Mouse (Mus musculus): ENCODE measurements at regions not wholly inside any gene's neighbourhood (a gene's known extent, or its start where the extent isn't known, plus 50 kb on each side); places are given as distances from the start of the nearest gene placed in this dataset.

DNA sequence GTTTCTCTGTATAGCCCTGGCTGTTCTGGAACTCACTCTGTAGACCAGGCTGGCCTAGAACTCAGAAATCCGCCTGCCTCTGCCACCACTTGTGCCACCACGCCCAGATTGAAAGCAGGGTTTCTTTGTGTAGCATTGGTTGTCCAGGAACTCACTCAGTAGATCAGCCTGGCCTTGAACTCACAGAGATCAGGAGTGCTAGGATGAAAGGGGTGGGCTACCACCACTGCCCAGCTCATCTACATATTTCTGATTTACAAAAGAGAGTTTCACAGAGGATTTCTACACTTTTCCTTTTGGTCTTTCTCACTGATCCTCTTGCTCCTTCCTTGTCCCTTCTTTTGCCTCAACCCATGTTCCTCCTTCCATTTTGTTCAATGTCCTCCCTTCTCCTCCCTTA is 53.1 kb upstream of the Lbx1 start:
- DNase-seq (ENCODE audit: low spot score), result no peak

DNA sequence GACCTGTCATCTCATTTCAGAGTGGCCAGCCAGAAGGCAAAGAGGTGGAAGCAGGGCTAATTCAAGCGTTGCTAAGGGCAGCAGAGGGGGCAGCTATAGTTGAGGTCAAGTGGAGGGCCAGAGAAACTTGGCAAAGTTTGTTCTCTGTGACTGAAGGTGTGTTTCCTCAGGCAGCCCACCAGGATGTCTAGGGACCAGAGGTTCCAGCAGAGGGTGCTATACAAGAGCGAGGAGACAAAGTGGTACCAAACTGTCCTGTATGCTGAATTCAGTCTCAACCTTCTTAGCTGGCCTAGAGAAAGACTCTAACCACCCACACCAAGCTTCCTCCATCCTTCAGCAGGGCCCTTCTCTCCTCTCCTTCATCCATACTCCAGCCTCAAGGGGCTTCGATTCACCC is 62.2 kb upstream of the Lbx1 start:
- DNase-seq (ENCODE audit: low spot score), result no peak

DNA sequence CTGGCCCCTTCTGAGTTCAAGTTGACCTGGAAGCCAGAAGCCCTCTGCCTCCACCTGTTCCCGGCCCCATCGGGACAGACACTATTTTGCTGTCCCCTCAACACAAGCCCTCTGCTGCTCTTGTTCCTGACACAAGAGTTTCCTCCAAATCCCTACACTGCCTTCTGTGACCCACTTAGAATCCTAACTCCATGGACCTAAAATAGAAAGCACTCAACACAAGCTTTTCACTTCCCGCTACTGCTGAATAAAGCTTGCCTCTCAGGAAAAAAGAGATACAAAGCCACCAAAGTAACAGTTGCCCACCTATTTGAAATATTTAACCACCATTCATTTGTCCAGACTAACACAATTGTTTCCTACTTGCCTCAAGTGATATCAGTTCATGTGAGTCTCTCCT is 63.7 kb upstream of the Lbx1 start:
- DNase-seq (ENCODE audit: low spot score), result no peak

DNA sequence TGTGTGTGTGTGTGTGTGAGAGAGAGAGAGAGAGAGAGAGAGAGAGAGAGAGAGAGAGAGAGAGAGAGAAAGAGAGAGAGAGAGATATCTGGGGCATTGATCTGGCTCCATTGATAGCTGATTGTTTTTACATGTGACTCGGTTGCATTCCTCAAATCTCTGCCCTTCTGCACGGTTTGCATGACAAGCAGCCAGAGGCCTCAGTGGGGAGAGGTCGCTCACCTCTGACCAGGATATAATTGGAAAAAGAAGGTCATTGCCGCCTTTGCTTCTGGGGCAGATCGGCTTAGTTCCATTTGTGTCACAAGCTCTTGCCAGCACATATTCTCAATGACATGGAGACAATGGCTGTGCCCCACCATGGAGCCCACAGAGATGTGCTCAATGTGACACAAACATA is 63.8 kb upstream of the Btrc start:
- DNase-seq (ENCODE audit: low spot score), result no peak

DNA sequence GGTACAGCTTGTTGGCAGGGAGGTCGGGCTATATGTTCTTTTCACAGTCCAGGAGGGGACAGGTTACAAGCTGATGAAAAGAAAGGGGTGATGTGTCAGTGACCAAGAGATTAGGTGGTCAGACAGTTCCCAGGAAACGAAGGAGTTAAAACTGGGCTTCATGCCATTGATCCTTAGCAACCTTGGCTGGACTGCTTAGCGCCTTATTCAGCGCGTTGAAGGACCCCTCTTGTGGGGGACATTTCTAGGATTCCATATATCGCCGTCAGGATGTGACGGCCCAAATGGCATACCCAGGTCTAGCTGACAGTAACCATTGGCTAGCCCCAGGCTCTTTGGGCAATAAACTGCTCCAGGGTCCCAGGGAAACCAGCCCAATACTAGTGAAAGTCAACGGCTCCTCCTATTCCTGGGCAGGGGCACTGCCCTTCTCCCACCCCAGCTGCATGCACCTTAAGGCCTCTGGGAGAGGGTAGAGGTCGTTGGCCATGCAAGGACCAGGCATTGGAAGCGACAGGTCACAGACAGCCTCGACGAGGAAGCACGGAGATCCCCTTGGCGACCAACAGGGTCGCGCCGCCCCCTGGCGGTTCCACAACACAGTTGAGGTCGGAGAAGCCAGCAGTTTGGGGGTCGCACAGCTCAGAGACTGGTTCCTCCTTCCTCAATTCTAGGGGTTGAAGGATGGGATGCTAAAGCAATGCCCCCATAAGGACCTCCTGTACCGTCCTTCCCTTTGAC is 62.7 kb upstream of the Btrc start:
- no peak for DNase-seq (ENCODE audit: low spot score)

DNA sequence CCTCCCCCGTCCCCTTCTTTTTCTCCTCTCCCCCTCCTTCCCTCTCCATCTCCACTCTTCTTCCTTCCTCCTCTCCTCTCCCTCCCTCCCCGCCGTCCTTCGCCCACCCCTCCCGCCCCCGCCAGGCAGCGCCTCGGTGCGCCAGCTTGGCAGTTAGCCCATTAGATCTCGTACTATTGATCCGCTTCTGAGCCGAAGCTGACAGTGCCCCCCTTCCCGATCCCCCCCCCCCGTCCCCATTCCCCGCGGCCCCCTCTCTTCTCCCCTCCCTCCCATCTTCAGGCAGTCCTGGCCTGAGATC is 62.2 kb upstream of the Btrc start:
- no peak for DNase-seq (ENCODE audit: low spot score)

DNA sequence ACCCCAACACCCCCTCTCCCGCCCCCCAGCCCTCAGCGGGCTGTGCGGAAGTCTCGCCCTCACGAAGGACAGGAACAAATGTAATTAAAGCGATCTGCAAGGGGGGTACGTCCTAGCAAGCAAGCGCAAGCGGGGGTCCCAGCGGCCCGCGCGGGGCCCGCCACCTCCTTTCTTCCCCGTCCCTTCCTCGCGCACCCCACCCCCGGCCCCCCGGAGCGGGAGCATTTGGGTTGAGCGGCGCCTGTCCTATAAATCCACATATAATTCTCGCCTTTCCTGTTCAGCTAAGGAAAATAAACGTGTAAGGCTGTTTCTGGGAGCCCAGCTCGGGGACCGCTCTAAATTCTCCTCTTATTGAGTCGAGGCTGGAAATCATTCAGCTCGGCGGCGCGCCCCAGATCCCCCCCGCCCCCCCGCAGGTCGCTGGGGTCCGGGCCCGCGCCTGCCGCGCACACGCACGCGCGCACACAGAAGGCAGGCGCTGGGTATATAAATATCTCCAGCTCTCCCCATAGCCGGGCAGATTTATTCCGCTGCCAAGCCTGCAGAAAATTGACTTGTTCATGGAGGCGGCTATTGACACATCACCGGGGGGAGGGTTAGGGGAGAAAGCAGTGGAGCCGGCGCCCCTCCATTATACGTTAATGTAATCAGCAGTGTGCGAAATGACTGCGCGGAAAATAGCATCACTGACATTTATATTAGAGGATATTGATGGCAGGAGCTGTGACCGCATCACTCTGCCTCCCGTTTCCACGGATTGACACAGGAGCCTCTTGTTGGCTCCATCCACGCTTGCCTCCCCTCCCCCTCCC is 61.6 kb upstream of the Btrc start:
- DNase-seq (ENCODE audit: low spot score), result peak; percentile 72

DNA sequence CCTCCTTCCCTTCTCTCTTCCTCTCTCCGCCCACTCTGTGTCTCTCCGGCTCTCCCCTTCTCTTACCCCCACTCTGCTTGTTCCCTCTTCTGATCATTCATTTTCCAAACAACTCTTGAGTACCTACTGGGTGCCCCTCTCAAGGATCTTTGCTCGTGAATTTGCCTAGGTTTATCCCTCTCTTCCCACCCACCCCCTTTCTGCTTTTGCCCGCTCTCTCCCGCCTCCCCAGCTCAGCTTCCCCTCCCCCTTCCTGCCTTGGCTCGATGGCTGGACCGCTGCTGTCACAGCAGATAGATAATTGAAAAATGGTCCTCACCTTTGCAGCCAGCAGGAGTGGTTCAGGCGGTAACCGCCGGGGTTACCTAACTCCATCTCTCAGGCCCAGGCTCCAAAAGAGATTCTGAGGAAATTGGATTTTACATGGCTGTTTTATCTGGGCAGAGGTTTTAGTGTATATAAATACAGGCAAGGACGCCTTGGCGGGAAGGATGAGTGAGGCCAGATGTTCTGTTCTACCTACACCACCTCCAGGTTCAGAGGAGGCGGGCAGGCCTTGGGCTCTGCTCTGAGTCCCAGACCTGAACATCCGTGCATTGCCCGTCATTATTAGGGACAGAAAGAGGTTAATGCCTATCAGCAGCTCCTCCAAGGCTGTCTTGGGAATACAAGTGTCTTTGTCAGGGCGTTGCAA is 60.8 kb upstream of the Btrc start:
- no peak for DNase-seq (ENCODE audit: low spot score)

DNA sequence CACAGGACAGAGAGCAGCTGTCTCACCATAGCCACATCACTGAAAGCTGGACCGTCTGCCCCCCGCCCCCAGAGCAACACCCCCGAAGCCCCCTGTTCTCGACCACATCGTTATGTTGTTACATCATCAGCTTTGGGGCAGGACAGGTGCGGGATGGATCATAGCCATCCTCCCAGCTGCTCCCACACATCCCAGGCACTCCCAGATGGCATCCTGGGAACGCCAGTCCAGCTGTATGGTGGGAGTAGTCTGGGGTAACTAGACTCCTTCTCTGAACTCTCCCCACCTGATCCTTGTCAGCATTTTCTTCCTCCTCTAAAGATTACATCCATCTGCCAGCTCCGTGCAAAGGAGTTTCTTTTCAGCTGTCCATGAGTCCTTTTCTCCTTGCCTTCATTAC is 59.0 kb upstream of the Btrc start:
- no peak for DNase-seq (ENCODE audit: low spot score)

DNA sequence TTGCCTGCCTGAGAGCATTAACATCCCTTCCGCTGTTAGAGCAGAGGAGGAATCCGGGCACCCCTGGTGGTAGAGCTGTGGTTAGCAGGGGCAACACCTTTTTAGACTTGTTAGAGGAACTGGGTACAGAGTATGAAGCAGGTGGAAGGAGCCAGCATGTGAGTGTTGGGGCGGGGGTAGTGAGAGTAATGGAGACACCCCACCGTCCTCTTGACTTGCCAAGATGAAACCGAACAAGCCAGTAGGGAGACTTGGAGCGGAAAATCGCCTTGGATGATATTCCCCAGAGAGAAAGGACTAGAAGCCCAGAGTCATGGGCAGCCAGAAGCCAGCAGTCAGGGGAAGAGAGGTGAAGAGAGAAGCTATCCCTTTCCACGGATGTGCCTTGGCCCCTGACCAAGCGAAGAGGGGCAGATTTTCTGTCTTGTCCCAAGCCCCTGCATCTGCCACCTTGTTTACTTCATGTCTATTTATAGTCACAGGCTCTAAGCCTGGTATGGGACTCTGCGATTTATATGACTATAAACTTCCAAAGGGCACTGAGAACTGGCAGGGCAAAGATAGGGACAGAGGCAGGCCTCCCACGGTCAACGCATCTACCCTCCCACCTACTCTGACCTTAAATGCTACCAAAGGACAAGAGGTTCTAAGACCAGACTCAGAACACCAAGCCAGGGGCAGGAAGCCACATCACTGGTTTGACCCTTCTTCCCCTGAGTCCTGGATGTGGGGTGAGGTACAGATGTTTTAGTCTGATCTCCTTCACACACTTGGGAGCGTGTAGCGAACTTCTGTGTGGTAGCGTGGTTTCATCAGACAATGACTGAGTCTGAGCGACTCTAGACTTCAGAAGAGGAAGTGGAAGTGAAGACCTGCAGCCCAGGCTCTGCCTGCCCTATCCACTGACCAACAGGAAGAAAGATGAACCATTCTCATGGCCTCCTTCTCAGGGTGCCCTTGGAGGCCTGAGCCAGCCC is 55.9 kb upstream of the Btrc start:
- no peak for DNase-seq (ENCODE audit: low spot score)

DNA sequence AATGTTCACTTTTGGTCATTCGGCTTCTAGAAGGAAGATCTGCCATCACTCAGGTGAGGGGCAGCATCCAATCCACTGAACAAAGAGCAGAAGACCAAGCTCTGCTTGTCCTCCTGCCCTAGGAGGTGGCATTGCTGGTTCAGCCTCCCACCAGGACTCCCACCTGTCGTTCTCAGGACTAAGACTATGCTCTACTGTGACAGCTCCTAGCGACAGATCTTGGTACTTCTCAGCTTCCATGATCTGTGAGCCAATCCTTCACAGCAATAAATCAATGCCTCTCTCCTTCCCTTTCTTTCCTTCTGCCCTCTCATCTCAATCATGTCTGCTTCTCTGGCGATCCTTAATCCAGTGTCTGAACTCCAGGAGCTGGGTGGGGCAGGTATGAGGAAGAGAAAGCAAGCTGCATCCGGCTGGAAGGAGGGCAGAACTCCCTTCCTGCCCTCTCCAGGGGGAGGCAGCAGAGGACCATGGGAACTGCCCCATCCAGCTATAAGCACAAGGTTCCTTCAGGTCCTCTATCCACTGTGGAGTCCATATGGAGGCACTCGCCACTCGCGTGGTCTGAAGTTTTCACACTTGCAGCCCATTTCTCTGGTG is 54.8 kb upstream of the Btrc start:
- DNase-seq (ENCODE audit: low spot score), result no peak

DNA sequence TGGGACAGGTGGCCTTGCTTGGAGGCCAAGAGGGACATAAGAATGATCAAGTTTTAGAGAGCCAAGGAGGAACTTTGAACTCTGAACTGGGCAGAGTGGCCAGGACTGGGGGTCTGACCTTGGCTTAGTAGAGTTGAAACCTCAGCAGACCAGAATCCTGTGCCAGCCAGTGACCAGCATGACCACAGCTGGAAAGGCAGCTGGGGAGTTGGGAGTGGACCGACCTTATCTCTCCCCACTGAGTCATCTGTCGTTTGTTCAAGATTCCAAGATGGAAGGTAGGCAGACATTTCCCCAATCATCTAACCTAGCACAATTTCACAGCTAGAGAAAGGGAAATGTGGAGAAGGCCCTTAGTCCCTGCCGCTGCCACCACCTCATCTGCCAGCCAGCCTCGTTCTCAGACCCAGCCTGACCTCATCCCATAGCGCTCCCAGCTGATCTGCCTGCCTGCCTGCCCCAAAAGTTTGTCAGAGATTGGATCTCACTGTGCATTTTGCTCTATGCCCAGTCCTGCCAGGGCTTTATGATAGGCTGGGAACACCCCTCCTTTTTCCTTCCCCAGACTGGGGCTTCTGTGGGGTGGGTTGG is 53.1 kb upstream of the Btrc start:
- no peak for DNase-seq (ENCODE audit: low spot score)

DNA sequence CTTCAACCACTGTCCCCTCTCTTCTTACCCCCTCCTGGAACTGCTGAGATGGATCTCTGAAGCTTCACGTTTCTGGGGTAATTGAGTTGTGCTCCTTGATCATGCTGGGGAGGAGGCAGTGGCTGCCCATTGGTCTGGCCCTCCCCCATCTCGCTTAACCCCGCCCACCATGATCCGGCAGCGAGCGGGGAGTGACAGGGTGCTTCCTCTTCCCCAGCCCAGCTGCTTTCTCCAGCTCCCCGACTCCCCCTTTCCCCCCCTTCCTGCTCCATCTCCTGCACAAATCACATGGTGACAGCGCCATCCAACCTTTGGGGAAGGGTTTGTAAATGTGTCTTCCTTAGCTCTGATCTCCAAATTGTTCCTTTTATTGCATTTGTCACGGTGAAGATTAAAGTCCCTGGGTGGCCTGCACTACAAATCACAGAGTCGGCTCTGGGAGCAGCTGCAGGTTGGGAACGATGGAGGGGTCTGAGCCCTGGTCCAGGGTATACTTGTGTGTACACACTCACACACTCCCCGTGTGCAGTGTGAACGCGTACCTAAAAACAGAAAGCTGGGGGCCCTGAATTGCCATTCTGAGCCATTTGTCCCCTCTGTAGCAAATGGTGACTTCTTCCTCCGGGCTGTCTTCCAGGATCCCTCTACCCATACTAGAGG is 52.5 kb upstream of the Btrc start:
- no peak for DNase-seq (ENCODE audit: low spot score)

DNA sequence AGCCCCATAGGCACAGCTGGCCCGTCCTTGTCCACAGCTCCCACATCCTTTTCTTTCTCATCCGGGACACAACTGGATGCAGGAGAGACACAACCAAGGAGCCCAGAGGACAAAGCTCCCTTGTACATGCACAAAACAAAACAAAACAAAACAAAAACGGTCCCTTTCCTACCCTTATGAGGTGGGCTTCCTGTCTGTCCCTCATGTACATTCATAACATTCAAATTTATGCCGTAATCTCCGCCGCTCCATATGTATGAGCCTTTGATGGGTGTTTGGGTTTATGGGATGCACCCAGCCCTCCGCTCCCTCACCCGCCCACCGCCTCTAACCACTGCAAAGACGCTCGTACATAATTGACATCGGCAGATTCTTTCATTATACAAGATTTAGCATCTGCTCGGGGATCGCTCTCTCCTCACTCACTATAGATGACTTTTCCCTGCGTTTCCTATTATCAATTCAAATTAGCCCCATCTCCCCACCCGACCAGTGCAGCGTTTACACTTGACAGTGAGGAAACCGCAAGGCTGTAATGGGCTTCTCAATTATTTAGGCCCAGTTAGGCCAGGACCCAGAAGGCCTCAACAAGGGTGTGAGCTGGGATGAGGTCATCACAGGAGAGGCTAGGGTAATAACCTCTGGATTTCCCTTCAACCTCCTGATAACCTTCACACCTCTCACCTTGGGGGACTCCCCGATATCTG is 51.5 kb upstream of the Btrc start:
- no peak for DNase-seq (ENCODE audit: low spot score)

DNA sequence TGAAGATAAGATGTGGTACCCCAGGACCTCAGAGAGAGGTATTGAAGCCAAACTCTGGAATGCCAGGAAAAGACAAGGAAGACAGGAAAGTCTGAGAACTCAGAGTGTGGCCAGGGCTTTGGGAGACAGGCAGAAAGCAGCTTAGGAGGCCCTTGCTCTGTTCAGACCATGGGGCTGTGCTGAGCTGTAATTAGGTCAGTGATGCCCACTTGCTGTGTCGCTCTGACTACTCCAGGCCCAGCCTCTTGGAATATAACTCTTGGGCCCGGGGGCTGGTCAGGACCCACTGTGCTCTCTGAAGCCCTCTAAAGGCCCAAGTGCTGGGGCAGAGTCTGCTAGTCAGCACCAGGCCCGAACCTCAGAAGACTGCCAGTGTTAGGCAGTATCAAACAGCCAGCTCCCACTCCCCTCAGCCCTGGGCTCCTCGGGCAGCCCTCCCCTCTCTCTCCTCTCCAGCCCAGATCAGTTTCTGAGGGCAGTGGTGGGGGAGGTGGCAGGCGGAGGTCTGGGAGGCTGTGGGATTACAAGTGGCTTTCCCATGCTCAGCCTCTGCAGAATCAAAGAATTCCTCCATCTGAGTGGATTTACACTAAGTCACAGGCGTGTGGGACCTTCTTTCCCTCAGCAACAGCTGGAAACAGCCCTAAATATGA is 50.7 kb upstream of the Btrc start:
- no peak for DNase-seq (ENCODE audit: low spot score)

Data from left cerebral cortex, adult 11 months (tissue).